Mouse (Mus musculus) liver, adult 2 months (tissue): ENCODE measurements around the gene Galnt3. TPM values are rescaled to one million over a fixed set of nuclear protein-coding genes. Genes with fewer than 3 reads are reported as not detected.
A peak's percentile ranks its signal among the peaks of the same experiment; 100 is the strongest.

Experiments used
- DNase-seq: peaks from one replicate; pipeline ENCODE4 v3.0.0-alpha.2; 2011; ENCODE audit warnings: low read depth, low spot score; ENCODE audit errors: extremely low read depth
- H3K27ac ChIP-seq: fragments of 200-500 bp; replicated peaks from 2 replicates; pipeline ENCODE4 v1.5.1; 2012; ENCODE audit warnings: low read depth, mild to moderate bottlenecking, control low read depth, inconsistent platforms, low read length; ENCODE audit not compliant: insufficient read depth
- H3K27me3 ChIP-seq: fragments of 200-500 bp; 2 replicates; pipeline ENCODE4 v1.6.1; 2012; ENCODE audit warnings: mild to moderate bottlenecking, moderate library complexity, low read length, inconsistent platforms; ENCODE audit not compliant: control insufficient read depth, insufficient read depth
- H3K36me3 ChIP-seq: fragments of 200-500 bp; 2 replicates; pipeline ENCODE4 v1.6.1; 2012; ENCODE audit warnings: low read length, inconsistent platforms; ENCODE audit not compliant: control insufficient read depth, insufficient read depth
- H3K4me1 ChIP-seq: fragments of 200-500 bp; 2 replicates; pipeline ENCODE4 v1.6.1; 2011; ENCODE audit warnings: low read length; ENCODE audit not compliant: control insufficient read depth, insufficient read depth
- H3K4me3 ChIP-seq: fragments of 200-500 bp; 2 replicates; pipeline ENCODE4 v1.5.1; 2011; ENCODE audit warnings: low read depth, mild to moderate bottlenecking, control low read depth, low read length, moderate library complexity; ENCODE audit not compliant: insufficient read depth
- H3K79me2 ChIP-seq: fragments of 200-500 bp; 2 replicates; pipeline ENCODE4 v1.6.1; 2012; ENCODE audit warnings: inconsistent platforms, mild to moderate bottlenecking, low read length, moderate library complexity; ENCODE audit not compliant: control insufficient read depth, insufficient read depth
- H3K9ac ChIP-seq: fragments of 200-500 bp; 2 replicates; pipeline ENCODE4 v1.6.1; 2012; ENCODE audit warnings: low read depth, mild to moderate bottlenecking, control low read depth, inconsistent platforms, low read length
- CTCF ChIP-seq: fragments of 200-500 bp; IDR thresholded peaks from 2 replicates; pipeline ENCODE4 v1.5.1; 2011; ENCODE audit warnings: low read depth, low read length, control low read depth
- POLR2A ChIP-seq: fragments of 200-500 bp; IDR thresholded peaks from 2 replicates; pipeline ENCODE4 v1.6.1; 2011; ENCODE audit warnings: low read length, control low read depth; ENCODE audit not compliant: insufficient read depth; ENCODE audit errors: extremely low read depth
- WGBS: fragments of 180-500 bp; shearing (Covaris S2); methylation state at CpG from one replicate; pipeline ENCODE4 v1.1.7; 2018; 5-methylcytosine and 5-hydroxymethylcytosine counted together
- polyA plus RNA-seq: library from polyadenylated mRNA; depleted of rRNA; stranded (reverse); fragments of >200 nt; gene quantifications from 2 replicates; pipeline ENCODE4 v1.2.3, GENCODE M21; 2012
- total RNA-seq: library from RNA; depleted of rRNA; stranded (reverse); fragments of >200 nt; gene quantifications from 2 replicates; pipeline ENCODE4 v1.2.3, GENCODE M21; 2014

Gene Galnt3
- total and polyA plus RNA-seq, 2 experiments, result 0.06 to 0.28 TPM

- TF ChIP-seq POLR2A (no peak), CTCF (no peak)
- no peak overlapping the region for H3K4me3 ChIP-seq
- no peak for DNase-seq
- no peak overlapping the region for H3K27ac ChIP-seq
- no peaks in the 10 kb centered on the region for H3K4me1 ChIP-seq
- no peaks in the 10 kb centered on the region for H3K27me3 ChIP-seq
- H3K79me2 ChIP-seq, result no peaks in the 10 kb centered on the region
- H3K36me3 ChIP-seq, result no peaks in the 10 kb centered on the region
- WGBS, result 79% methylated on average over 2 of the region's 2 CpGs
- no peak overlapping the region for H3K9ac ChIP-seq
Measured at GRCm38 (mm10) chr2:66151436-66151835, 26.6 kb upstream of the Galnt3 start.

- H3K27me3 ChIP-seq, result no peaks in the 10 kb centered on the region
- TF ChIP-seq CTCF, result no peak
- H3K9ac ChIP-seq, result no peak overlapping the region
- H3K79me2 ChIP-seq, result no peaks in the 10 kb centered on the region
- 56% methylated on average over 3 of the region's 3 CpGs for WGBS
- no peaks in the 10 kb centered on the region for H3K36me3 ChIP-seq
- no peaks in the 10 kb centered on the region for H3K4me1 ChIP-seq
- no peak overlapping the region for H3K4me3 ChIP-seq
- no peak overlapping the region for H3K27ac ChIP-seq
- no peak for DNase-seq
Measured at GRCm38 (mm10) chr2:66150531-66150930, 25.7 kb upstream of the Galnt3 start.

- Histone ChIP-seq H3K27ac (no peak overlapping the region), H3K9ac (no peak overlapping the region), H3K4me3 (no peak overlapping the region), H3K4me1 (no peaks in the 10 kb centered on the region; the same call in 1 of the 2 replicates), H3K27me3 (no peaks in the 10 kb centered on the region), H3K79me2 (no peaks in the 10 kb centered on the region), H3K36me3 (no peaks in the 10 kb centered on the region)
- whole genome bisulfite sequencing, result 76% methylated on average over 10 of the region's 10 CpGs
- TF ChIP-seq CTCF (no peak), POLR2A (no peak)
- DNase-seq, result no peak
Measured at GRCm38 (mm10) chr2:66148654-66149230, 23.9 kb upstream of the Galnt3 start.

GRCm38 (mm10) chr2:66146473-66146872, 21.7 kb upstream of the Galnt3 start:
- TF ChIP-seq CTCF (no peak), POLR2A (no peak)
- no peaks in the 10 kb centered on the region; the same call in 1 of the 2 replicates for H3K4me1 ChIP-seq
- WGBS, result 64% methylated on average over 4 of the region's 4 CpGs
- no peak overlapping the region for H3K9ac ChIP-seq
- no peaks in the 10 kb centered on the region for H3K27me3 ChIP-seq
- H3K79me2 ChIP-seq, result no peaks in the 10 kb centered on the region
- no peak for DNase-seq
- H3K36me3 ChIP-seq, result no peaks in the 10 kb centered on the region
- no peak overlapping the region for H3K27ac ChIP-seq
- no peak overlapping the region for H3K4me3 ChIP-seq

GRCm38 (mm10) chr2:66144770-66145169, 20.0 kb upstream of the Galnt3 start:
- no peaks in the 10 kb centered on the region for H3K27me3 ChIP-seq
- DNase-seq, result peak; percentile 16
- no peaks in the 10 kb centered on the region for H3K79me2 ChIP-seq
- WGBS, result 47% methylated on average over 5 of the region's 5 CpGs
- no peak overlapping the region for H3K4me3 ChIP-seq
- no peaks in the 10 kb centered on the region; the same call in 1 of the 2 replicates for H3K4me1 ChIP-seq
- H3K36me3 ChIP-seq, result no peaks in the 10 kb centered on the region
- no peak overlapping the region for H3K27ac ChIP-seq
- no peak overlapping the region for H3K9ac ChIP-seq
- TF ChIP-seq POLR2A (no peak), CTCF (no peak)

GRCm38 (mm10) chr2:66143284-66143683, 18.5 kb upstream of the Galnt3 start:
- no peak for DNase-seq
- WGBS, result 91% methylated on average over 4 of the region's 4 CpGs
- no peak for TF ChIP-seq POLR2A
- no peak for TF ChIP-seq CTCF

More at GRCm38 (mm10) chr2:66143284-66143683, 18.5 kb upstream of the Galnt3 start:
- Histone ChIP-seq H3K4me1 (no peaks in the 10 kb centered on the region; the same call in 1 of the 2 replicates), H3K27ac (no peak overlapping the region), H3K27me3 (no peaks in the 10 kb centered on the region), H3K4me3 (no peak overlapping the region), H3K79me2 (no peaks in the 10 kb centered on the region), H3K36me3 (no peaks in the 10 kb centered on the region), H3K9ac (no peak overlapping the region)
